Mouse (Mus musculus) brain, embryonic 14.5 days (tissue): ENCODE data around the gene Tbl2. TPM values are rescaled to one million over a fixed set of nuclear protein-coding genes. Genes with fewer than 3 reads are reported as not detected.
A peak's percentile ranks its signal among the peaks of the same experiment; 100 is the strongest.

Source experiments
- DNase-seq: peaks from one replicate; pipeline ENCODE4 v3.0.0-alpha.2; 2011; ENCODE audit warnings: low read depth
- CTCF ChIP-seq: fragments of 200-500 bp; IDR thresholded peaks from 2 replicates; pipeline ENCODE4 v1.5.1; 2012; ENCODE audit warnings: inconsistent platforms, mild to moderate bottlenecking, moderate library complexity, borderline replicate concordance; ENCODE audit not compliant: insufficient read depth, insufficient read length; ENCODE audit errors: extremely low read depth
- POLR2A ChIP-seq: fragments of 200-500 bp; IDR thresholded peaks from 2 replicates; pipeline ENCODE4 v1.6.1; 2012; ENCODE audit warnings: mild to moderate bottlenecking, inconsistent platforms, borderline replicate concordance; ENCODE audit not compliant: poor library complexity, insufficient read depth, insufficient read length, severe bottlenecking; ENCODE audit errors: extremely low read depth
- polyA plus RNA-seq: library from polyadenylated mRNA; depleted of rRNA; stranded (reverse); fragments of >200 nt; gene quantifications from 2 replicates; pipeline ENCODE4 v1.2.3, GENCODE M21; 2012

The Tbl2 gene
- polyA plus RNA-seq, 1 experiment, result 14.1 TPM

DNA sequence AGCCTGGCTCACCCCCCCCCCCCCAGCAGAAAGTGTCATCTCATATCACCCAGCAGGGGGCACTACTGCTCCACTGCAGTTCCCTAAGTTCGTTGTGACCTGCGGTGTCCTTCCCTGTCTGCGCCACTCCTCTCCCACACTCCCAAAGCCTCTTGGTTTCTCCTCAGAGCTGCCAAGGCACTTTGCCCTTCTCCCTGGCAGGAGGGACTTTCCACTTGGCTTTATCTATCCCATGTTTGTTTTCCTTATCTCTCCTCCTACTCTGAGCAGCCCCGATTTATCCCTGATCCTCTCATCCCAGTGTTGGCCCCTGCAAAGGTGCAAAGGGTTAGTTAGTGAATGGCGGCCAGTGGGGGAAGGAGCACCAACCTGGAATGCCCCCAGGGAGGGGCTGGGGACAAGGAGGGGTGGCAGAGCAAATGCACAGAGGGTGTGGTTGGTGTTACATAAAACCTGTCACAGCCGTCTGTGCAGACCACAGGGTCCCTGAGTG, 30.8 kb upstream of the Tbl2 start:
- TF ChIP-seq CTCF (peak; percentile 73), POLR2A (no peak)
- DNase-seq, result peak; percentile 69

DNA sequence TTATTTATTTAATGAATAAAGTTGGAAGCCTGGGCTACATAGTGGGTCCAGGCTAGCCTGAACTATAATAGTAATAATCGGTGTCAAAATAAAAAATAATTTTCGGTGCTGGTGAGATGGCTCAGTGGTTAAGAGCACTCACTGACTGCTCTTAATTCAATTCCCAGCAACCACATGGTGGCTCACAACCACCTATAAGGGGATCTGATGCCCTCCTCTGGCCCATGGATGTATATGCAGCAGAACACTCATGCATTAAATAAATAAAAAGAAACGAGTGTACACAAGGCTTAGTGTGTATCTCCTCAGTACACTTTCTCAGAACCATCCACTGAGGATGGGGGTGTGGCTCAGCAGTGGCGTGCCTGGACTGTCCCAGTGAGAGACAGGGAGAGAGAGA, 28.7 kb upstream of the Tbl2 start:
- no peak for TF ChIP-seq CTCF
- no peak for TF ChIP-seq POLR2A
- DNase-seq, result peak; percentile 3

DNA sequence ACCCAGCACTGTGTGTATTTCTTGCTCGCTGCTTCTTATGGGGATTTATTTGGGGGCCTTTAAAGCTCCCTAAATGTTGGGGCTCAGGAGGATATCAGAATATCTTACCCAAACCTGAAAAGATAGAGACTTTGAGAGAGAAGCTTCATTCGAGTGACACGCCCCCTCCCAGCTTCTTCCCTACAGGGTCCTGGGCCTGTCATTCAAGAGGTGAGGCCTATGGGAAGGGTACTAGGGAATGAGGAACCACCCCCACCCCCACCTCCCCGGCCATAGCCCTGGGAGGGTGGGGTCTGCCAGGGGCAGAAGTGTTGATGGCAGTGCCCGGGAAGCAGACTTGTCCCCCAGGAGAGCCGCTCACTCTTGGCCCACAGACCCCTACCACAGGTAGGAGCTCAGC, 23.3 kb upstream of the Tbl2 start:
- DNase-seq, result no peak

DNA sequence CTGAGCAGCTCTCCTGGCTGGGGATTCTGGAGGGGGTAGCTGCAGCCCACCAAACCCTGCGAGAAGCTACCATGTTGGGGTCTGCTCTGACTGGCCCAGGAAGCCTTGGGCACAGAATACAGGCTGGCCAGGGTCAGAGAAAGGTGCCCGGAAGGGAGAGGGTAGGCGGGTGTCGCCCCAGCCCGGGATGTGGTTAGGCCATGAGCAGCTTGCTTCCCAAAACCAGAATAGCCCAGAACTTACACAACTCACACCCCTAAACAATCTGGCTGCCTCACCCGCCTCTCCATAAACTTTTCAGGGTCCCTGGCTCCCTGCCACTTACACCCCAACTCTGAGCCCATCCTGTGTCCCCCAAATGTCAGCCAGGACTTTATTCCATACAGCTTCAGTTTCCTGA, 21.8 kb upstream of the Tbl2 start:
- TF ChIP-seq POLR2A, result no peak
- DNase-seq, result no peak

More for the DNA sequence above, 23.3 kb upstream of the Tbl2 start:
- TF ChIP-seq CTCF (no peak), POLR2A (no peak)

DNA sequence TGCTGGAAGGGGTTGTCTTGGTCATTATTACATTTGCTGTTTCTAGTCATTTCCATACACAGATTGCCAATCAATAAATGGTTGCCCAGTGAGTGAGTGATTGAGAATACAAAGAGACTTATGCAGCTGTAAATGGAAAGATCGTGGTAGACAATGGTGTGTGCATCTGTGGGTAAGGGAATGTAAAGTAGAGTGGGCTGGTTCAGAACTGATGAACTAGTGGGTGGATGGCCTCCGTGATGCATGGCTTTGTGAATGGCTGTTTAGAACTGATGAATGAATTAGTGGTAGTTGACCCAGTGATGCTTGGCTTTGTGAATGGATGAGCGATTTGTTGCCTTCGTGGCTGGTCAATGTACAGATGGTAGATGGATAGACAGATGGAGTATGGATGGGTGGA, 19.7 kb upstream of the Tbl2 start:
- DNase-seq, result no peak
- TF ChIP-seq CTCF, result no peak
- TF ChIP-seq POLR2A, result no peak

DNA sequence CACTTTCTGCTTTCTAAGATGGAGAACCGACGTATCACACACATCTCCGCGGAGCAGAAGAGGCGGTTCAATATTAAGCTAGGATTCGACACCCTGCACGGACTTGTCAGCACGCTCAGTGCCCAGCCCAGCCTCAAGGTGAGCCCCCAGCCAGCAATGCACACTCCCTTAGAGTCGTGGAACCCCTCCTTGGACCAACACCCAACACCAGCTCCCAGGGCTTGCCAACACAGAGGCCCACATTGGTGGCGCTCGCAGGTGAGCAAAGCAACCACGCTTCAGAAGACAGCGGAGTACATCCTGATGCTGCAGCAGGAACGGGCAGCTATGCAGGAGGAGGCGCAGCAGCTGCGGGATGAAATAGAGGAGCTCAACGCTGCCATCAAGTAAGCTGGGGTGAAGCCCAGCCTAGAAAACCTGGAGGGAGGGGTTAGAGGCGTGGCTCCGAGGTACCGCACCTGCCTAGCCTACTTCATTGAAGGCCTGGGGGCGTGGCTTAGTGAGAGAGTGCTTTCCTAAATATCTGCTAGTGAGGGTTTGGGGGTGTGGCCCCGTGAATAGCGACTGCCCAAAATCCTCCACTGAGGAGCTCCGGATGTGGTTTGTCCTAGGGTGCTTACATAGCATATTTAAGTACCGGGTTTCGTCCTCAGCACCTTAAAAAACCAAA, 15.6 kb upstream of the Tbl2 start:
- TF ChIP-seq POLR2A (no peak), CTCF (no peak)
- DNase-seq, result peak; percentile 23

DNA sequence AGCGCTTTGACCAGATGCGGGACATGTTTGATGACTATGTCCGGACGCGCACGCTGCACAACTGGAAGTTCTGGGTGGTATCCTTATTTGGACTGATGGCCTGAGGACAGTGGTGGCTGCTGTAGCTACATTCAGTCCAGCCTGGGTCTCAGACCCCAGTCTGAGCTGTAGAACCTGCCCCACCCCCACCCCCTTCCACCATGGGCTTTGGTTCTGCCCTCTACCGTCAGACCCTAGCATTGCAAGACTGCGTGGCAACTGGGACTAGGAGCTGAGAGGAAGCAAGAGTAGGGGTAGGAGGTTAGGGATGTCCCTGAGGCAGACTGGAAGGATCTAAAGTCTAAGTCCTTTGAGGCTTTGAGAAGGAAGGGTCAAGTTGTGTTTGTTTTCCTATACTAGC, 14.9 kb upstream of the Tbl2 start:
- TF ChIP-seq CTCF (peak; percentile 66; the same call in 1 of the 2 replicates), POLR2A (no peak)
- peak; percentile 20 for DNase-seq

DNA sequence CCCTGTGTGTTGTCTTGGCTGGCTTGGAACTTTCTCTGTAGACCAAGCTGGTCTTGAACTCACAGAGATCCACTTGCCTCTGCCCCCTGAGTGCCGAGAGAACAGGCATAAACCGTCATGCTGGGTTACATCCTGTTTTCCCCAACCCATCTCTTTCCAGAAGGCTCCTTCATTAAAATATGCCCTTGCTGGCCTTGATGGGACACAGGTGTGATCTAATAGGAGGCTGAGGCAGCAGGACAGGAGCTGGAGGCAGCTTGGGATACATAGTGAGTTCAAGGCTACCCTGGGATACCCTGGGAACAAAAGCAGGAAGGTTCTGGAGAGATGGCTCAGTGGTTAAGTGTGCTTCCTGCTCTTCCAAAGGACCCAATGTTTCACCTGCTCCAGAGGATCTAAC, 9.6 kb upstream of the Tbl2 start:
- TF ChIP-seq POLR2A (no peak), CTCF (no peak)
- no peak for DNase-seq

DNA sequence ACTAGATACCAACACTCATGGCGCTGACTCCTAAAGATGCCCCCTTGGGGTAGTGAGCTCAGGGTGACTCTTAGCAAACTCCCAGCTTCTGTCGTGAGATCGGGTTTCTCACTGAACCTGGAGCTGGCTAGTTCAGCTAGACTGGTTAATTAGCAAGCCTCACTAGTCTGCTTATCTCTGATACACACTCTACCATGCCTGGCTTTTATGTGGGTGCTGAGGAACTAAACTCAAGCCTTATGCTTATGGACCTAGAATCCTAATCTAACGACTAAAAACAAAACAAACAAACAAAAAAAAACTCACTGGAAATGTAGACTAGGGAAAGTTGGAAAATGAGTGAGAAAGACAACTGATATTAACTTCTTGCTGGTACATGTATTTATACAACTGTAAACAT, 5.0 kb upstream of the Tbl2 start:
- TF ChIP-seq POLR2A (no peak), CTCF (no peak)
- DNase-seq, result no peak

DNA sequence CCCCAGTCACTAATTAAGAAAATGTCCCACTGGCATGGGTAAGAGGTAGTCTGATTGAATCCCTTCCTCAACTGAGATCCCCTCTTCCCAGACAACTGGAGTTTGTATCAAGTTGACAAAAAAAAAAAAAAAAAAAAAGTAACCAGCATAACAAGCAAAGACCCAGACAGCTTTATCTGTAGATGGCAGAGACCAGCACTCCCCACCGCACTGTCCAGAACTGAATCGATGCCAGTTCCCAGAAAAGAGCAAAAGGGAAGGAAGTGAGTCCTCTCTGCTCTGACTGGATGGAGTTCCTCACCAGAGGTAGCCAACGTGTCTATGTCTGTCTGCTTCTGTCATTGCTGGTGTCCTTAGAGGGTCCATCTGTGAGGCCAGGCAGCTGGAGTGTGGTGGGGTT, 3.9 kb upstream of the Tbl2 start:
- TF ChIP-seq CTCF (no peak), POLR2A (no peak)

DNA sequence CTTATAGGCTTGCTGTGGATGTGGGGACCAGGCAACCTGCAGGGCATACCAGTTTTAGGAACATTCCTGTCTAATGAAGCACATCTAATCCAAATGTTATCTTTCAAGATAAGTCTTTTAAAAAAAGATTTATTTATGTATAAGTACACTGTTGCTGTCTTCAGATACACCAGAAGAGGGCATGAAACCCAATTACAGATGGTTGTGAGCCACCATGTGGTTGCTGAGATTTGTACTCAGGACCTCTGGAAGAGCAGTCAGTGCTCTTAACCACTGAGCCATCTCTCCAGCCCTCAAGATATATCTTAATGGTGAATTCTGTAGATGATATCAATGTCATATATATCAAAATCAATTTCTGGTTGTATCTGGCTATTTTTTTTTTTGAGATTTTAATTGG, 3.5 kb upstream of the Tbl2 start:
- DNase-seq, result no peak
- TF ChIP-seq POLR2A, result no peak
- TF ChIP-seq CTCF, result no peak

More for the DNA sequence above, 3.9 kb upstream of the Tbl2 start:
- no peak for DNase-seq

DNA sequence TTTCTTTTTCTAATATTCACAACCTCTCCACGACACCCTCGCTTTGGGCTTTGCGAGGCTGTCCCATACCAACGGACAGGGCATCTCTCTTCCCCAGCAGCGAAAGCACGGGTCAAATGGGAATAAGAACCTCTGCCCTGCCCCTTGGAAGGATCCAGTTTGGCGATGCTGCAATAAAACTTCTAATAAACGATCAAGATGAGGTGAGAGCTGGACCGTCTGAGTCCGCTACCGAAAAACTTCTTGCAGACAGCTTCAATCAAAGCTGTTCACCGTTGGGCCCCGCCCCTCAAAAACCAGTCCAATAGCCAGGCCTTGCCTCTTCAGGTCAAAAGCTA, 773 bp upstream of the Tbl2 start:
- TF ChIP-seq POLR2A (no peak), CTCF (no peak)
- no peak for DNase-seq
